Mouse (Mus musculus): ENCODE data around the gene Gm49776. TPM values are rescaled to one million over a fixed set of nuclear protein-coding genes. Genes with fewer than 3 reads are reported as not detected.

Gene Gm49776
- polyA plus RNA-seq, 1 experiment from 2014 or later = 3.5 TPM

DNA sequence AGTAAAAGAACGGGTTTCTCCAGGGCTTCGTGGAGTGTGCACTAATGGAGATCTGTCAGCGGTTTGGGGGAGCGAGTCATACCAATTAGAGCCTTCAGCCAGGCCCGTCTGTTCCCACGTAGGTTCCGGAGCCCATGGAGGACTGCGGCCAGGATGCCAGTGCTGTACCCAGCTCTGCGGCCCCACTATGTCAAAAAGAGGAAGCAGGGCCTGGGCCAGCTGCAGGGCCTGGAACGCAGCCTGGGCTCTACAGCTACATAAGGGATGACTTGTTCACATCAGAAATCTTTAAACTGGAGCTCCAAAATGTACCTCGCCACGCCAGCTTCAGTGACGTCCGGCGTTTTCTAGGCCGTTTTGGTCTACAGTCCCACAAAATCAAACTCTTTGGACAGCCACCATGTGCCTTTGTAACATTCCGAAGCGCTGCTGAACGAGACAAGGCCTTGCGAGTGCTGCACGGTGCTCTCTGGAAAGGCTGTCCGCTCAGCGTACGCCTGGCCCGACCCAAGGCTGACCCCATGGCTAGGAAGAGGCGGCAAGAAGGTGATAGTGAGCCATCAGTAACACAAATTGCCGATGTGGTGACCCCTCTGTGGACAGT lies 8.7 kb downstream of the Gm49776 start:
- Histone ChIP-seq H3K4me3 (peak overlapping the region; percentile 94), H3K36me3 (peaks cover 63% of the 10 kb centered on the region), H3K27me3 (no peaks in the 10 kb centered on the region), H3K4me2 (replicated peaks) (peak overlapping the region; percentile 96), H3K4me1 (peaks cover 43% of the 10 kb centered on the region), H3K9me3 (no peaks in the 10 kb centered on the region), H3K27ac (peak overlapping the region; percentile 95), H3K9ac (peak overlapping the region; percentile 94)
- ATAC-seq (ENCODE audit: low FRiP score, low read depth) = peak; percentile 2; the same call in 1 of the 2 replicates
- WGBS = 7% methylated on average over 27 of the region's 27 CpGs

DNA sequence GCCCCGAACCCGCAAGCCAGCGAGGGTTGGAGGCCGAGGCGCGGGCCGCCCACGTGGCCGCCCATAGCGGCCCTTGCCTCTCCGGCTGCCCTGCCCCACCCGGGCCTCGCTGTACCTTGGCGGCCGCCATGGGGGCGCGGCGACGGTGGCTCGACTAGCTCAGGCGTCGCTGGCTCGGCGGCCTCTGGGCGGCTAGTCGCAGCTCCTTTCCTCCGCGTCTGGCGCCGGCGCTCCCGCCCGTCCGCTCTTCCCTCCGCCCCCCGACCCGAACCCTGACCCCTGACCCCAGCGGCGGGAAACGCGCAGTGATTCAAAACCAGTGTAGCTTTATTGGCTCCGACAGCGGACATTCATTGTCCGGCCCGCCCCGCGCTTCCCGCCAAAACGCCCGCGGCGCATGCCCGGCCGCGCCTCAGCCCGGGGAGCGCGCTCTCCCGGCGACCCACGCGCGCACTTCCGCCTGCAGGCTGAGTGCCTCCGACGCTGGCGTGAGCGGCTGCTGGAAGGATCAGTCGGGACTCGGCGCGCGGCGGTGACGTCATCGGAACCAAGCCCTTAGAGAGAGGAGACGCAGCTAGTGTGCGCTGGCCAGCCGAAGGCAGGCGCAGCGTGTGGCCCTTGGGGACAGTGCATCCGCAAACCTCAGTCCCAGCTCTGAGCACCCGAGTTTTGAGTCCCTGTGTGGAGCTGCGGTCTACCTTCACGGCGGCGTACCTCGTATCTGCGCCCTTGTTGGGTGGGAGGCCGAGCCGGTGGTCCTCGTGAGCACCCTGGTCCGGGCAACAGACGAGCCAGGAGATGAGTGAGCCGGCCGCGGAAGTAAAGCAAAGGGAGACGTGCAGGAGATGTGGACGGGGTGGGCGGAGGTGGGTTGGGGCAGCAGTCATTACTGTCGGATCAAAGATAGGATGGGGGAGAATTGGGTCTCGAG lies 9.4 kb downstream of the Gm49776 start, which contains the start of the genes Trmt2a and Ranbp1:
Gene Trmt2a (plus strand): TSS at position 247 of the 931 bp plus-strand sequence.
Gene Ranbp1 (minus strand): TSS at position 300 of the 931 bp plus-strand sequence.
- Histone ChIP-seq H3K4me2 (replicated peaks) (peak within 1 kb of the TSS; percentile 96), H3K36me3 (peaks cover 63% of the 10 kb centered on the region), H3K9ac (peak within 1 kb of the TSS; percentile 94), H3K27ac (peak within 1 kb of the TSS; percentile 95), H3K4me3 (peak within 1 kb of the TSS; percentile 94), H3K4me1 (peaks cover 43% of the 10 kb centered on the region), H3K9me3 (no peaks in the 10 kb centered on the region), H3K27me3 (no peaks in the 10 kb centered on the region)
- 0% methylated on average over 94 of the region's 102 CpGs for WGBS
- ATAC-seq (ENCODE audit: low FRiP score, low read depth) = peak; percentile 95

DNA sequence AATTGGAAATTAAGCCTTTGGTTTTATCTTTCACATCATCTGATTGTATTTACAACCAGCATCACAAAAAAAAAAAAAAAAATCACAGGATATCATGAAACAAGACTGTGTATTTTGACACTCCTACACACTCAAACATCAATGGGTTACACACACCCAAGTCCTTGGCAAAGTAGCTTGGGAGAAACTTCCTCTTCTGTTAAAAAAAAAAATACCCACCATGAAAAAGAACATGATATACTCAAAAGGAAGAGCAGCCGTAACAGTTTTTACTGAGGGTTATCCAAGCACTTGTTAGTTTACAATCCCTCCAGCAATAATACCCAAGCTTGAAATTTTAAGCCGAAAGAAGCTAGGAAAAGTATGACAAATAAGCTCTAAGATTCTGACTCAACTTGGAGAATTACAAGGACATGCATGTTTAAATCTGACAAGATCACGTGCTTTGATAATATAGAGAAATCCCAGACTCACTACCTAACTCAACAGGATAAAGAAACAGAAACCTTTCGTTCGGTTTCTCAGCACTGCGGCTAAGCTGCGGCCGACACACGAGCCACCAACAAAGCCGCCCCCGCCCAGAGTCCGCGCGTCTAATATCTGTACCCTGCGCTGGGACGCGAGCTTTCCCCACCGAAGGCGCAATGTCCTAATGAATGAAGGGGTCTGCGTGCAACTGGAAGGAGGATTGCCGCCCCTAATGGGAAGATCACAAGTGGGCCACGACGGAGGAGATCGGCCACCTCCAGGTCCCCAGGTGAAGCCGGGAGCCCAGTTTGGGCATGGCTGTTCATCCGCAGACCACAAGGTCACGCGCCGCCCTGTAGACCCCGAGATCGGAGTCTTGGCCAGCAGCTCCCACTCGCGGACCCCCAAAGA lies 10.4 kb downstream of the Gm49776 start:
- WGBS = under 1% methylated on average over 33 of the region's 33 CpGs
- no peak; the same call in 1 of the 2 replicates for ATAC-seq (ENCODE audit: low FRiP score, low read depth)
- no peaks in the 10 kb centered on the region for H3K9me3 ChIP-seq

DNA sequence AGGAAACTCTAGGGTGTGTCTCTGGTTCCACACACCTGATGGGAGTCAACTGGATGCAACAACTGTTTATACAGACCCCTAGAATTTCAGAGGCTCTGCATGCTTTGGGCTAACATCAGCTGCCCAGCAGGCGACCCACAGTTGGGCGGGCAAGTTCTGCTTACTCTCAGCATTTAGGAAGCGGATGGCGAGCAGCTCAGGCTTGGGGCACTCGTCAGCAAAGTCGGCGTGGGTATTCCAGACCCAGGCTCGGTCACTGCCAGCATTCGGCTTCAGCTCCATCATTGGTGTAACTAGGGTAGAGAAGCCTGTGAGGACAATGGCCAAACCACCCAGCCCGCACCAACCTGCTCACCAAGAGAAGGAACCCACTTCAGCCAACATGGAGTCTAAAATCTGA lies 16.5 kb downstream of the Gm49776 start:
- H3K27ac ChIP-seq = no peak overlapping the region
- H3K9ac ChIP-seq = no peak overlapping the region
- H3K27me3 ChIP-seq = no peaks in the 10 kb centered on the region
- H3K4me1 ChIP-seq = peaks cover 9% of the 10 kb centered on the region
- ATAC-seq (ENCODE audit: low FRiP score, low read depth) = no peak
- 93% methylated on average over 10 of the region's 10 CpGs for WGBS
- H3K4me2 ChIP-seq (replicated peaks) = no peak overlapping the region
- H3K4me3 ChIP-seq = no peak overlapping the region
- H3K36me3 ChIP-seq = peaks cover 88% of the 10 kb centered on the region
- H3K9me3 ChIP-seq = no peaks in the 10 kb centered on the region

More for the DNA sequence above, 10.4 kb downstream of the Gm49776 start:
- no peaks in the 10 kb centered on the region for H3K27me3 ChIP-seq
- peaks cover 63% of the 10 kb centered on the region for H3K36me3 ChIP-seq
- peaks cover 43% of the 10 kb centered on the region for H3K4me1 ChIP-seq
- peak overlapping the region; percentile 94 for H3K9ac ChIP-seq
- peak overlapping the region; percentile 96 for H3K4me2 ChIP-seq (replicated peaks)
- peak overlapping the region; percentile 88 for H3K27ac ChIP-seq
- H3K4me3 ChIP-seq = peak overlapping the region; percentile 94

DNA sequence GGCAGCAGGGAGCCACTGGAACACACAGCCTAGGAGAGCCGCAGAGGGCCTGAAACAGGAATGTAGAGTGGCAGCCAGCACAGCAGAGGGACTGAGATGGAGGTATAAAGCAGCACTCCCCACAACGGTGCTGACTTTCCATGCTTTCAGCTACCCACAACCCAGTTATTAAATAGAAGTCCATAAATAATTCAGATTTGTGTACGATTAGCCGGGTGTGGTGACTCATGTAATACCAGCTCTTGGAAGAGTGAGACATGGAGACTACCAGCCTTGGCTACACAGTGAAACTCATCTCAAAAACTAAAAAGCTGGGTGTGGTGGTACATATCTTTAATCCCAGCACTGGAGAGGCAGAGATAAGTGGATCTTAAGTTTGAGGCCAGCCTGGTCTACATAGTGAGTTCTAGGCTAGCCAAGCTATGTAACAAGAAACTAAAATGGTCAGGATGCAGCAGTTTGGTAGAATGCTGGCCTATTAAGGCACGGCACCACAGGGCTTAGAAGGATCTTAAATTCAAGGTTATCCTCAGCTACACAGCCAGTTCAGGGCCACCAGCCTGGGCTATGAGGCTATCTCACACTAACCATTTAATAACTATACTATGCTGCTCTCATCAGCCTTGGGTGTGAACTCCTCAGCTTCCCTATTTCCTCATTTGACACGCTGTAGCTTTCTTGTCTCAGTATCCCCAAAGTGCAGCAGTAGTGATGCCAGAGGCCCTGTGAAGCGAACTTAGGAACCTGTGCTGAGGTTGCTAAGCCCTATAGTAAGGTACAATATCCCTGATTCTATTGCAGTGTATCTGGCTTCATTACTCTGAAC lies 21.2 kb downstream of the Gm49776 start:
- 79% methylated on average over 7 of the region's 7 CpGs for WGBS
- ATAC-seq (ENCODE audit: low FRiP score, low read depth) = no peak
- peaks cover 41% of the 10 kb centered on the region for H3K36me3 ChIP-seq
- no peak overlapping the region for H3K4me3 ChIP-seq
- no peaks in the 10 kb centered on the region for H3K9me3 ChIP-seq
- peak overlapping the region; percentile 86; the same call in 1 of the 2 replicates for H3K9ac ChIP-seq
- peaks cover 27% of the 10 kb centered on the region for H3K4me1 ChIP-seq
- H3K27ac ChIP-seq = peak overlapping the region; percentile 86; the same call in 1 of the 2 replicates
- H3K27me3 ChIP-seq = no peaks in the 10 kb centered on the region
- H3K4me2 ChIP-seq (replicated peaks) = no peak overlapping the region

DNA sequence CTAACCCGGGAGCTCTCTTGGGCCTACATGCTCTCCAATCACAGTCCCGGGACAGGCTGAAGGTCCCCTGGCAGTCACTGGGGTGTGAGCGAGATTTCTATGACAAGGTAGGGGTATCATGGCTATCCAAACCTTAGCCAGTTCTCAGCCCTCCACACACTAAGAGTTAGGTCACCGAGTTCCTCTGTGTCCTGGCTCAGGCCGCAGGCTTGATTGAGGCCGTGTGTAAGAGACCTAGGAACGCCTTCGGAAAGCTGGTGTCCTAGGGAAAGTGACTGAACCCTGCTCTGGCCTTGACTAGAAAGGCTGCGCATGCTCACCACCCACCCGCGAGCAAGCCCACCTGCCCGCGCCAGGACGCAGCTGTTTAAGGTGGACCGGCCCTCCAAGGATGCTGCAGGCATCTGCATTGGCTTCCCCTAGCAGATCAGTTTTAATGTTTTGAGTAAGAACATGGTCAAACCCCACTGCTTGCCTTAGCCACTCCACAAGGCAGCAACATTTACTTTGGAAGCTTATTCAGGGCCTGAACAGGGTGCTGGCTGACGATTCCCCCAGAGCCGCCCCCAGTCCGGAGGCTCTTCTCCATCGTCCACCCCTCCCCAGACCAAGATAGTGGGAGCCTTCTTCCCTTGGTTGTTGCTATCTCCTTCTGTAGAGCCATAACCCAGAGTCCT lies 22.6 kb downstream of the Gm49776 start:
- Histone ChIP-seq H3K36me3 (peaks cover 27% of the 10 kb centered on the region), H3K4me2 (replicated peaks) (peak overlapping the region; percentile 93), H3K27ac (peak overlapping the region; percentile 86), H3K27me3 (no peaks in the 10 kb centered on the region), H3K9ac (peak overlapping the region; percentile 86), H3K4me1 (peaks cover 30% of the 10 kb centered on the region), H3K9me3 (no peaks in the 10 kb centered on the region), H3K4me3 (peak overlapping the region; percentile 70)
- WGBS = 5% methylated on average over 19 of the region's 19 CpGs
- peak; percentile 83 for ATAC-seq (ENCODE audit: low FRiP score, low read depth)

DNA sequence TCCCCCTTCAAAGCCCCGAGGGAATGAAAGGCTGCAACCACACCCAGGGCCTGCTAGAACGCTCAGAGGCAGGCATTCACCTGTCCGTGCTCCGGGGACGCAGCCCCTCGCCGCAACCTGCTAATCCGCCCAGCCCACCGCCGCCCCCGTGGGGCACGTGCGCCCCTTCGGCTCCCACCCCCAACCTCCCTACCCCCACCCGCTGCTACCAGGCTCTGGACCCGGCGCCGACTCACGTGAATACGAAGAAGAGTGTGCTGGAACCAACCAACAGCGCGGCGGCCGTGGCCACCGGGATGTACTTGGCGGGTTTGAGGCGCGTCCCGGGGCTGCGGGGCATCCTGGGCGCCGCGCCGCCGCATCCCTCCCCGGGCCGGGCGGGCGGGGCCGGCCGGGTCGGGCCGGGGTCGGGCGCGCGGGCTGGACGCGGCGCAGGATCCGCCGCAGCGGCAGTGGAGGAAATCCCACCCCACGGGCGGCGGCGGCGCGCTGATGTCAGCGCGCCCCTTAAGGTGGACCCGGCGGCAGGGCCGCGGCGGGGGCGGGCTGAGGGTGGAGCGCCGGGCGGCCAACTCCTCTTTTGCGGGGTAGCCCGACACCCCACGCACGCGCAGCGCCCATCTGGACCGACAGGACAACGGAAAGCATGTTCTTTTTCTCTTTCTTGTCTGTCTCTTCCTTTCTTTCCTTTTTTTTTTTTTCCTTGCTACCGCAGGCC lies 23.3 kb downstream of the Gm49776 start, which contains the start of gene Zdhhc8:
Gene Zdhhc8 (minus strand): TSS at position 466 of the 718 bp plus-strand sequence.
- peaks cover 37% of the 10 kb centered on the region for H3K4me1 ChIP-seq
- no peaks in the 10 kb centered on the region for H3K9me3 ChIP-seq
- WGBS = under 1% methylated on average over 69 of the region's 79 CpGs
- peak within 1 kb of the TSS; percentile 93 for H3K4me2 ChIP-seq (replicated peaks)
- peak within 1 kb of the TSS; percentile 86 for H3K27ac ChIP-seq
- H3K27me3 ChIP-seq = no peaks in the 10 kb centered on the region
- H3K9ac ChIP-seq = peak within 1 kb of the TSS; percentile 86
- H3K36me3 ChIP-seq = peaks cover 20% of the 10 kb centered on the region
- peak; percentile 88 for ATAC-seq (ENCODE audit: low FRiP score, low read depth)
- H3K4me3 ChIP-seq = peak within 1 kb of the TSS; percentile 70

DNA sequence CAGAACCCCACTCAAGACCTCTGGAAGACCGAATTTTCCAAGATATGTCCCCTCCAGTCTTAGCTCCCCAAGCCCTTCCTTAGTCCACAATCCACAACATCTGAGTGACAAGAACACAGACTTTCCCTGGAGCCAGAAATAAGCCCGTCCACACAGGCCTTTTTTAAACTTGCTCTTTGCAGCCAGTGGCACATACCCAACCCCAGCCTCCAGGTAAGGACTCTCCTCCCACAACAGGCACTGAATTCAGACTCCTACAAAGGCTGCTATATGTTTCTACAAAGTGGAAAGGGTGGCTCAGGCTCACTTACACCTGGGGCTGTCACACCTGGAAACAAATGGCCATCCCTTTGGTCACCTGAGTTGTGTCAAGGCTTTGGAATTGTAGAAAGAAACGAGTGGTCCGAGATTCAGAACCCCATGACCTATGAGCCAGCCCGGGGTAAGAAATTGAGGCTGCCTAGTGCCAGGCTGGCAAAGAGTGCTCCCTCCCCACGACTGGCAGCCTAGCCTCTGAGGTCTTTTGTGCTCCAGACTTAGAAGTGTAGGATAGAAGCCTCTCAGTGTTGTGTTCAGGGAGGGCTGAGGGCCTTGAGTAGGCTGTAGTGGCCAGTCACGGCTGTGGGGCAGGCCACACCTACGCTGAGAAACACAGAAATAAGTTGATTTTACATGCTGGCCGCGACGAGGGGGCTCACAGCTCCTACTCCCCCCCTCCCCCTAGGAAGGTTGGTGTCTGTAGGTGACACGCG lies 24.0 kb downstream of the Gm49776 start:
- WGBS = 15% methylated on average over 13 of the region's 13 CpGs
- Histone ChIP-seq H3K9me3 (no peaks in the 10 kb centered on the region), H3K27ac (peak overlapping the region; percentile 86; the same call in 1 of the 2 replicates), H3K36me3 (peaks cover 15% of the 10 kb centered on the region), H3K27me3 (no peaks in the 10 kb centered on the region), H3K9ac (peak overlapping the region; percentile 86), H3K4me1 (peaks cover 45% of the 10 kb centered on the region), H3K4me3 (peak overlapping the region; percentile 70), H3K4me2 (replicated peaks) (peak overlapping the region; percentile 93)
- no peak for ATAC-seq (ENCODE audit: low FRiP score, low read depth)

DNA sequence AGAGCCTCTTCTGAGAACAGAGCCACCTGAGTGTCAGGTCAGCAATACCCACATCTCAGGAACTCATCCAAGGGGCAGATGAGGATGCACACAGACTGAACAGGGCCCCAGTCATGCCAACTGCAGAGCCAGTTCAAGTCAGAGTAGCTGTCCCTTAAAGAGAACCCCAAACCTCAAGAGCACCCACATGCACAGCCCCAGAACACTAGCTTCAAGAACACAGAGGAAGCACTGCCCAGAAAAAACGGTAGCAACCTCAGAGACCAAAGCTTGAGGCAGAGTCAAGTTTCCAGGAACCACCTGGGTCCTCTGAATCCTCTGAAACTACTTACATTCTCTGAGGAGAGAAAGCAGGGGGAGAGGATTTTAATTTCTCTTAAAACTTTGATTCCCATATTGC lies 24.7 kb downstream of the Gm49776 start:
- H3K4me2 ChIP-seq (replicated peaks) = peak overlapping the region; percentile 93
- no peaks in the 10 kb centered on the region for H3K9me3 ChIP-seq

More for the DNA sequence above, 24.7 kb downstream of the Gm49776 start:
- Histone ChIP-seq H3K4me3 (peak overlapping the region; percentile 70), H3K4me1 (peaks cover 48% of the 10 kb centered on the region), H3K27ac (no peak overlapping the region), H3K9ac (peak overlapping the region; percentile 25; the same call in 1 of the 2 replicates), H3K36me3 (peaks cover 12% of the 10 kb centered on the region), H3K27me3 (no peaks in the 10 kb centered on the region)
- 52% methylated on average over 1 of the region's 1 CpGs for WGBS
- ATAC-seq (ENCODE audit: low FRiP score, low read depth) = no peak

Measured in limb, embryonic 13.5 days (tissue).